Mouse (Mus musculus) bone marrow macrophage, adult 2 months (primary cell): ENCODE data around the gene Gm12695. TPM values are rescaled to one million over a fixed set of nuclear protein-coding genes. Genes with fewer than 3 reads are reported as not detected.

Experiments used
- H3K27ac ChIP-seq: 2 replicates; pipeline ENCODE4 v1.5.1; 2012; ENCODE audit warnings: low read depth, low read length; ENCODE audit not compliant: insufficient read depth
- H3K4me1 ChIP-seq: 2 replicates; pipeline ENCODE4 v1.6.1; 2012; ENCODE audit warnings: low read length; ENCODE audit not compliant: control insufficient read depth, insufficient read depth
- H3K4me3 ChIP-seq: 2 replicates; pipeline ENCODE4 v1.5.1; 2012; ENCODE audit warnings: mild to moderate bottlenecking, low read length, moderate library complexity; ENCODE audit not compliant: insufficient read depth
- CTCF ChIP-seq: IDR thresholded peaks from 2 replicates; pipeline ENCODE4 v1.5.1; 2012; ENCODE audit warnings: low read depth, mild to moderate bottlenecking, low read length, moderate library complexity
- POLR2A ChIP-seq: IDR thresholded peaks from 2 replicates; pipeline ENCODE4 v1.6.1; 2012; ENCODE audit warnings: mild to moderate bottlenecking, low read depth, low read length, borderline replicate concordance
- polyA plus RNA-seq: library from polyadenylated mRNA; stranded (reverse); fragments of >200 nt; gene quantifications from 2 replicates; pipeline ENCODE4 v1.2.4, GENCODE M21; 2012; ENCODE audit not compliant: missing spikeins, insufficient read depth, insufficient read length

Gene Gm12695
- polyA plus RNA-seq, 1 experiment: not detected

DNA sequence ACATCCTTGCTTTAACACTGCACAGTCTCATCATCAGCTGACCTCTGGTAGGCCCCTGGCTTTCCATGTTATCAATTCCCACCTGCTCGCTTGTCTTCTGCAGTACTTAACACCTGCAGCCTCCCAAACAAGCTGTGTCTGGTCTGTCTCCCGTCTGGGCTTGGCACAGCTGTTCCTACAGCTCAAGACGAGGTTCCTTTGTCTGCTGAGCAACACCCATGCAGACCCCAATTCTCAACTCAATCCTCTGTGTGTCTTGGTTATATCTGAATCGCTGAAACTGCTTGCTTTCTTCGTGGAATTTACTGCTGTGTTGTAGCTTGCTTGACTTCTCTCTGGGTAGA is 86.8 kb downstream of the Gm12695 start:
- H3K27ac ChIP-seq: no peak overlapping the region
- H3K4me3 ChIP-seq: no peak overlapping the region
- TF ChIP-seq CTCF (no peak), POLR2A (no peak)
- no peaks in the 10 kb centered on the region for H3K4me1 ChIP-seq

DNA sequence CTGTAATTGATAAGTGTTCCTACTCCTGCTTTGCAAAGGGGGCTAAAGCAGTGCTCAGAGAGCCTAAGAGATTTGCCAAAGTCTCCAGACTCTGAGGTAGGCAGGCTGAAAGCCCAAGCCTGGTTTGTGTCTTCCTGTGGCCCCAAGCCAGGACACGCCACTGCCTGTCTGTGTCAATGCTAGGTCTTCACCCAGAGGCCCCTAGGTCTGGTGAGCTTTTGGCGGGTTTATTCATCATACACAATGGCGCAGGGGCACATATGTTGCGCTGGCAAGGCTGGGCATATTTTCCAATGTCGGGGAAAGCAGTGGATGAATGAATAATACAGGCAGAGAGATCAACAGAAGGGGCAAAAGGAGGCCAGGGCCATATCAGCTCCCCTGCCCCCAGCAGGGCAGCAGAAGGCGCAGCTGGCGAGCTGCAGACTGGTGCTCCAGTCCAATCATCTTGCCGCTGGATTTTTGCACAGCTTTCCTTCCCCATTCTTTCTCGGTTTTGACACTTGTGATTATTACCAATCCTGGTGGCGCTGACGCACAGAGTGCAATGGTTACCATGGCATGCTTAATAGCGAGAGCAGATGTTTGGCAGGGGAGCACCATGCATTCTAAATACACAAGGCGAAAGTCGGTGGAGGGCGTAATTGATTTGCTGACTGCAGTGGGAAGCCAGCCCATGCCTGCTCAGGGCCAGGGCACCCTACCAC is 87.3 kb downstream of the Gm12695 start:
- Histone ChIP-seq H3K4me3 (no peak overlapping the region), H3K27ac (no peak overlapping the region), H3K4me1 (no peaks in the 10 kb centered on the region)
- TF ChIP-seq POLR2A: no peak
- no peak for TF ChIP-seq CTCF

DNA sequence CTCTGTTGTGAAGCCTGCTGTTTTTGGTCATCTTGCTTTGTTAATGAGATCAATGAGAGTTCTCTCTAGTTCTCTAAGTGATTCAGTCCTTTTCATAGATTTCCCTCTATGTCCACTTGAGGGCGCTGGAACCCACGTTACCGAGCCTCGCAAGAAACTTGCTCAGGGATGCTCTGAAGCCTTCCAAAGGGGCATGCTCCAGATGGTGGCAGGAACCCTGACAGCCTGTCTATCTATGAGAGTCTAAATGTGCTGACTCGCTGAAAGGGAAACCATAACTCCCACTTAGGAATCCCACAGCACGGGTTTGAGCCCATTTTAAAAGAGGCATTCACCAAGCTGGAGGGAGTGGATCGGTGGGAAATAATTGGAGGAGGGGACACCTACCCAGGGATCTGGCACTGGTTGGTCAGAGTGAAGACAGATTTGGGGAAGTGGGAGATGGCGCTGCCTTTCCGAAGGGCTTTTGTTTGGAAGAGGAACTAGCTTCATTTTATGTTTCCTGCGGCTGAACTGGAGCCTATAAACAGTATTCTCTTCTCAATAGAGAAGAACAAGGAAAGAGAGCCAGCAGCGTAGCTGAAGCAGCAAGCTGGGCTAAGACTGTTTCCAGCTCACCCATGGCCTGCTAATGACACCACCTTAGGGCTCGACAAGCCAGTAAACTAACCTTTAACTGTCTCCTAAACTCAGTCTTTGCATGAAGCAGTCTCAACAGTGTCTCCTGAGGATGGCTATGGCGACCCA is 88.2 kb downstream of the Gm12695 start:
- Histone ChIP-seq H3K4me3 (no peak overlapping the region), H3K4me1 (no peaks in the 10 kb centered on the region), H3K27ac (no peak overlapping the region)
- TF ChIP-seq POLR2A: no peak
- TF ChIP-seq CTCF: 0 out of 2 replicates have a peak, but pooled peaks have one; percentile 16

DNA sequence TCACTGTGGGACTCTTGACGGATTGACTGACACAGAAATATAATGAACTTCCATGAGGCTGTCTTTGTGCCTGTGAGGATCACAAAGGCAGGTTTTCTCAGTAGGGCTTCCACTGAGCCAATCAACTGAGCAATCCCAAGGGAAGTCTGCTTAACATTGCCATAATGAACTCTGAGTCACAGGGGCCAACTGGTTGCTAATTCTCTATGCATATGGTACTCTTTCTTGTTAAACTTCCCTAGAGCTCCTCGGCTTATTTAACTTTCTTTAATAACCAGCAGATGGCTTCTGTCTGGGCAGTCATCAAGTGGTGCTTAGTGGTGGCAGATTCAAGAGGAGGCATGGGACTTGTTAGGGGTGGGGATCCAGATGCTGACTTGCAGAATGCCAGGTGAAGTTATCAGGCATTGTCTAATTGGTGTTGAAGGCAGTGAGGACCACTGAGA is 97.6 kb downstream of the Gm12695 start:
- TF ChIP-seq POLR2A (no peak), CTCF (no peak)

DNA sequence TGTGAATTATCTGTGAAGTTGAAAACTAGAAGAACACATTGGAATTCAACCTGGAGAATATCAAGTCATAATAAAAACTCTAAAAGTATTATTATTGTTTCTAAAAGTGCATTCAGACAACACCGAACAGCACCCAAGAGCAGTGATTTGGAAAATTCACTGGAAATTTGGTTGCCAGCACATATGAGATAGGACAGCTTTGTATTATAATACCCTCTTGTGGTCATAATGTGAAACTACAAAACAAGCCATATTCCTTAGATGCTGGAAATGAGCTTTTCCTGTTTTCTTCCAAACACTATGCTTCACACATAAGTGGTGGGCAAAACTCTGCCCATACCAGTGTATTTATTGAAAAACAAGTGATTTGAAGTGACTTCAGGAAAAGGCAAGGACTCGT is 101.5 kb downstream of the Gm12695 start:
- Histone ChIP-seq H3K4me1 (no peaks in the 10 kb centered on the region), H3K27ac (no peak overlapping the region)
- TF ChIP-seq CTCF (no peak), POLR2A (no peak)

More for the DNA sequence above, 97.6 kb downstream of the Gm12695 start:
- Histone ChIP-seq H3K4me1 (no peaks in the 10 kb centered on the region), H3K27ac (no peak overlapping the region), H3K4me3 (no peak overlapping the region)

DNA sequence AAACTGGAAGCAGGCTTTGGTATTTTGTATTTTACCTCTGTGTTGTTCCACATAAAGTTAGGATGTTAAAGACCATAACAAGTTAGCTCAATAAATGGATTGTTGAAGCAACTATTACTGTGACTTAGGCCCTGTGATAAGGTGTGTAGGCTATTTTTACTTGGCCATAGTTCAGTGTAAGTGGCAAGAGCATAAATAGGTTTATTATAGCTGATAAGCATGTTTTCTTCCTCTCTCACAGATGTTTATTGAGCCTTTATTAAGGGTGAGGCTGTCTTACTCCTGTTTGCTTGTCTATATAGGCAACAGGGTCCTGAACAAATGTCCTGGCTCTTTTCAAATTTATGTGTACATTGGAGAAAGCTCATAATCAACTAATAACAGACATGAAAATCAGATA is 104.0 kb downstream of the Gm12695 start:
- Histone ChIP-seq H3K4me3 (no peak overlapping the region), H3K27ac (no peak overlapping the region), H3K4me1 (no peaks in the 10 kb centered on the region)
- TF ChIP-seq CTCF (no peak), POLR2A (no peak)

More for the DNA sequence above, 101.5 kb downstream of the Gm12695 start:
- H3K4me3 ChIP-seq: no peak overlapping the region

DNA sequence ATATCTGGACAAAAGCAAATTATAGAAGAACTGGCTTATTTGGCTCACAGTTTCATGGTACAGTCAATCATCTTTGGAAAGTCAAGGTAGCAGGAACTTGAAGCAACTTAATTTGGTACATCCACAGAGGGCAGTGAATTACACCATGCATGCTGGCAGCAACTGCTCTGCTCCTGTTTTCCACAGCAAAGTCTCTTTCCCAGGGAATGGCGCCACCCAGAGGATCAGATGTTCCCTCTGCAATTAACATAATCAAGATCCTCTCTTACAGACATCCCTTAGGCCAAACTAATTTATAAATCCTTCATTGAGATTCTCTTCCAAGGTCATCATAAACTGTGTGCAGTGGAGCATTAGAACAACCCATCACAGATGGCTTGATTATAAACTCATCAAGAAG is 104.8 kb downstream of the Gm12695 start:
- TF ChIP-seq CTCF (no peak), POLR2A (no peak)
- Histone ChIP-seq H3K27ac (no peak overlapping the region), H3K4me1 (no peaks in the 10 kb centered on the region), H3K4me3 (no peak overlapping the region)

Other genes with a start within 250 kb of the Gm12695 start
- 3.2 and 3.4 TPM in 2 replicates for gene Cyp2j6, start 231.5 kb downstream of the Gm12695 start, polyA plus RNA-seq
- gene Cyp2j9, start 193.6 kb downstream of the Gm12695 start, polyA plus RNA-seq: 0.54 TPM in 1 of 2 replicates, not detected in the other
- gene Cyp2j5, start 121.0 kb downstream of the Gm12695 start, polyA plus RNA-seq: not detected in 2 replicates